Mouse (Mus musculus): ENCODE data around the gene Olfr130.

Gene Olfr130

GRCm38 (mm10) chr17:38063621-38064020 lies at the start of gene Olfr130:
Gene Olfr130, plus strand, starts transcription at chr17:38063921.
- in situ Hi-C loops (cut with MboI, MseI), result no loop called here

- in situ Hi-C loops (cut with MboI, MseI), result no loop called here
Observed at GRCm38 (mm10) chr17:38016341-38016740, 47.4 kb upstream of the Olfr130 start.

- in situ Hi-C loops (cut with MboI, MseI), result no loop called here
Observed at GRCm38 (mm10) chr17:38026297-38026696, 37.4 kb upstream of the Olfr130 start.

GRCm38 (mm10) chr17:38059979-38060378 lies 3.7 kb upstream of the Olfr130 start, which contains the start of gene Olfr129:
Gene Olfr129, minus strand, starts transcription at chr17:38060079.
- in situ Hi-C loops (cut with MboI, MseI), result no loop called here

- in situ Hi-C loops (cut with MboI, MseI), result loop anchor here in 1 of 2 experiments (5.0 kb wide), 1 partner anchor 250 kb away; the partner anchor contains the start of gene Olfr125
Observed at GRCm38 (mm10) chr17:38082364-38082763, 18.6 kb downstream of the Olfr130 start.

GRCm38 (mm10) chr17:38088593-38088992 lies 24.9 kb downstream of the Olfr130 start, which contains the start of gene Olfr131:
Gene Olfr131, minus strand, starts transcription at chr17:38088693.
- in situ Hi-C loops (cut with MboI, MseI), result no loop called here

All from T-helper 17 cell (primary cell).